Comparison of ENCODE assay signal across 9 mouse cellular contexts in the genomic region with DNA sequence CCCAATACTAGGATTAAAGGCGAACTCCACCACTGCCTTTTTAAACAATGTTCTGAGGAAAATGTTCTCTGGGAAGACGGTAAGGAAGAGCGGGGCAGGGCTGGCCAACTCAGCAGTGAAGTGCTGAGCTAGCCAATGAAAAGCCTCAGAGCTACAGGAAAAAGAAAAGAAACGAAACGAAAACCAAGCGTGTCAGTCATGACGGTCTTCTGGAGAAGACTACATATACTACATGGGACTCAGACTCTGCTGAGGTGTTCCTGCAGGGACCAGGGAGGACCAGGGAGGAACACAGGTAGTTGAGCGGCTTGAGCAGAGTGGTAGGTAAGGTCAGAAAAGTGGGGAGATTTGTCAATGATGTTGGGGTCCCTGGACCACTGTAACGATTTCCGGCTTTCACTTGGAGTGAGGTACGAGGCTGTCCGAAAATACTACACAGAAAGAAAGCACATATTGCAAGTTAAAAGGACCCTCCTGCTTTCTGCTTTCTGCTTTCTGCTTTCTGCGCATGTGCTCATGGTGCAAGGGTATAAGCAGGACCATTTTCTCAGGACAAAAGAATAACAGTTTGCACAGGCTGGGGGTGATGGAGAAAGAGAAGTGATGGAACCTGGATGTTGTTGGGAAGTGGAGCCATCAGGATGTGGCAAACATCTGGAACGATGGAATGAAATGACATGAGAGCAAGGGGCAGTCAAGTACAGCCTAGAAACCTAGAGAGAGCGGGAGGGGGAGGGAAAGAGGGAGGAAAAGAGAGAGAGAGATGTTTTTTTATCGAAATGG. TPM values are rescaled to one million over a fixed set of nuclear protein-coding genes. Genes with fewer than 3 reads are reported as not detected.
DNase-seq lines count a peak whose midpoint lies in the region; ATAC-seq and TF ChIP-seq lines count a peak whose summit lies in the region.
"Had no signal": no experiment of that assay in that cellular context is flagged by ENCODE, and none has a peak within 500 bp of the region (broad histone marks: within the 10 kb centered on the region; RNA-seq: fewer than 3 reads in every experiment).

No protein-coding gene starts in this region.

- peak overlapping the region; percentile 26; the same call in 1 of the 2 replicates for H3K27ac ChIP-seq in kidney, embryonic 16.5 days (ENCODE audit: low read length)
- peak overlapping the region; percentile 48 for H3K27ac ChIP-seq in heart, embryonic 13.5 days (replicated peaks)
- H3K27ac ChIP-seq in midbrain, postnatal 0 days (ENCODE audit: low read depth, low read length) = no peak overlapping the region

- 54% methylated on average over 16 of the region's 16 CpGs for WGBS in kidney, embryonic 16.5 days
- whole genome bisulfite sequencing in heart, embryonic 13.5 days = 68% methylated on average over 16 of the region's 16 CpGs
- WGBS in midbrain, postnatal 0 days = 69% methylated on average over 16 of the region's 16 CpGs

- H3K4me1 ChIP-seq in kidney, embryonic 16.5 days (ENCODE audit: insufficient read depth, low read length) = no peaks in the 10 kb centered on the region; the same call in 1 of the 2 replicates
- H3K4me1 ChIP-seq in heart, embryonic 13.5 days = no peaks in the 10 kb centered on the region; the same call in 1 of the 2 replicates
- H3K4me1 ChIP-seq in midbrain, postnatal 0 days (ENCODE audit: insufficient read depth, low read length) = no peaks in the 10 kb centered on the region

- H3K4me3 ChIP-seq in kidney, embryonic 16.5 days (ENCODE audit: low read length) = peak overlapping the region; percentile 24
- no peak overlapping the region for H3K4me3 ChIP-seq in heart, embryonic 13.5 days
- no peak overlapping the region for H3K4me3 ChIP-seq in midbrain, postnatal 0 days (ENCODE audit: low read depth, low read length)

- no peaks in the 10 kb centered on the region for H3K9me3 ChIP-seq in kidney, embryonic 16.5 days (ENCODE audit: low read length)
- no peaks in the 10 kb centered on the region for H3K9me3 ChIP-seq in heart, embryonic 13.5 days
- H3K9me3 ChIP-seq in midbrain, postnatal 0 days (ENCODE audit: low read length) = no peaks in the 10 kb centered on the region

- no peak overlapping the region; the same call in 1 of the 2 replicates for H3K9ac ChIP-seq in kidney, embryonic 16.5 days (replicated peaks; ENCODE audit: low read length)
- H3K9ac ChIP-seq in heart, embryonic 13.5 days = no peak overlapping the region
- no peak overlapping the region for H3K9ac ChIP-seq in midbrain, postnatal 0 days (replicated peaks; ENCODE audit: low read length, poor library complexity, severe bottlenecking)

- peak overlapping the region; percentile 35 for H3K4me2 ChIP-seq in kidney, embryonic 16.5 days (replicated peaks; ENCODE audit: low read depth, low read length)
- no peak overlapping the region for H3K4me2 ChIP-seq in heart, embryonic 13.5 days
- H3K4me2 ChIP-seq in midbrain, postnatal 0 days (ENCODE audit: low read depth, low read length, poor library complexity, severe bottlenecking) = no peak overlapping the region

- DNase-seq in kidney, adult 18-20 months = no peak
- peak; percentile 88 for DNase-seq in NIH3T3 (ENCODE audit: low read depth)
- peak; percentile 19 for DNase-seq in mesoderm, embryonic 11.5 days (ENCODE audit: low read depth, low spot score)
- DNase-seq in right cerebral cortex, postnatal 4 days = no peak
- DNase-seq in midbrain, postnatal 0 days (ENCODE audit: low spot score) = no peak
- DNase-seq in urinary bladder, postnatal 36 days (ENCODE audit: low spot score in 2 of 2) = no peak

- TF ChIP-seq CTCF in midbrain, postnatal 0 days (IDR thresholded peaks at IDR 0.05) = no peak

- 0 out of 2 replicates have a peak, but pooled peaks have one; percentile 49 for ATAC-seq in kidney, embryonic 16.5 days (ENCODE audit: low FRiP score, low TSS enrichment)
- ATAC-seq in heart, embryonic 13.5 days (ENCODE audit: extremely low read depth, insufficient number of reproducible peaks, low FRiP score, low TSS enrichment) = no peak
- ATAC-seq in midbrain, postnatal 0 days (ENCODE audit: low FRiP score) = no peak

- H3K36me3 ChIP-seq in kidney, embryonic 16.5 days (ENCODE audit: insufficient read depth, low read length) = no peaks in the 10 kb centered on the region
- no peaks in the 10 kb centered on the region for H3K36me3 ChIP-seq in heart, embryonic 13.5 days
- no peaks in the 10 kb centered on the region for H3K36me3 ChIP-seq in midbrain, postnatal 0 days (ENCODE audit: insufficient read depth, low read length)

- H3K27me3 ChIP-seq in kidney, embryonic 16.5 days (ENCODE audit: insufficient read depth, low read length) = no peaks in the 10 kb centered on the region
- no peaks in the 10 kb centered on the region for H3K27me3 ChIP-seq in heart, embryonic 13.5 days (replicated peaks)
- H3K27me3 ChIP-seq in midbrain, postnatal 0 days (ENCODE audit: insufficient read depth, low read length) = no peaks in the 10 kb centered on the region

RNA-seq across cellular contexts. Expression of a gene that starts 20.4 kb away (rescaled TPM):
- 34.7 and 37.2 TPM in 2 replicates for polyA plus RNA-seq in kidney, embryonic 16.5 days (2015; fragmentation: Nextera tagmentation; extraction: Ambion mirVana)
- polyA plus RNA-seq in heart, embryonic 13.5 days (2015; fragmentation: Nextera tagmentation; extraction: Ambion mirVana) = 24.9 and 25.6 TPM in 2 replicates
- 39.4 and 39.7 TPM in 2 replicates for total RNA-seq in midbrain, postnatal 0 days (2014; rRNA removed)
- polyA plus RNA-seq in midbrain, postnatal 0 days (2015; fragmentation: Nextera tagmentation; extraction: Ambion mirVana) = 45.8 and 46.1 TPM in 2 replicates

RNA-seq across cellular contexts. Expression of a gene that starts 21.1 kb away (rescaled TPM):
- polyA plus RNA-seq in kidney, embryonic 16.5 days (2015; fragmentation: Nextera tagmentation; extraction: Ambion mirVana) = not detected in 2 replicates
- not detected in 2 replicates for polyA plus RNA-seq in heart, embryonic 13.5 days (2015; fragmentation: Nextera tagmentation; extraction: Ambion mirVana)
- total RNA-seq in midbrain, postnatal 0 days (2014; rRNA removed) = not detected in 2 replicates
- not detected in 2 replicates for polyA plus RNA-seq in midbrain, postnatal 0 days (2015; fragmentation: Nextera tagmentation; extraction: Ambion mirVana)
- total RNA-seq: heart, postnatal 14 days had no signal

Comparison
In these comparisons a context has a peak if more than half of its experiments do, and no peak if none do; other contexts are left out.
1. DNase-seq: peak in NIH3T3 (single experiment) and mesoderm, embryonic 11.5 days (single experiment); none in kidney, adult 18-20 months (single experiment), right cerebral cortex, postnatal 4 days (single experiment), midbrain, postnatal 0 days (single experiment) and urinary bladder, postnatal 36 days (0 of 2).